ENCODE assay signal across 9 mouse cellular contexts in genomic region chr4:99640619-99641018, GRCm38 (mm10). TPM values are rescaled to one million over a fixed set of nuclear protein-coding genes. Genes with fewer than 3 reads are reported as not detected.
"Had no signal": no experiment of that assay in that cellular context is flagged by ENCODE, and none has a peak within 500 bp of the region (broad histone marks: within the 10 kb centered on the region; RNA-seq: fewer than 3 reads in every experiment).

No protein-coding gene starts in this region.

RNA-seq across cellular contexts. Expression of gene Foxd3, which starts 15.5 kb away (rescaled TPM):
- total RNA-seq: layer of hippocampus, adult 18-20 months; layer of hippocampus, adult 2 months; layer of hippocampus, adult 8-10 months; layer of hippocampus, postnatal 10 days; layer of hippocampus, postnatal 14 days; layer of hippocampus, postnatal 25 days; layer of hippocampus, postnatal 36 days; left cerebral cortex, adult 18-20 months; left cerebral cortex, adult 2 months had no signal
